Mouse (Mus musculus) T-helper 1 cell (primary cell): ENCODE measurements around the gene Slc26a9.

ENCODE experiments used
- in situ Hi-C: fragments of 300-600 bp; cut with MboI, MseI; formaldehyde crosslinking; loops from one replicate; pipeline ENCODE4 v1.15.1; 2025; ENCODE audit warnings: high pct_unique_total_duplicates

Slc26a9 gene

GRCm38 (mm10) chr1:131736494-131736893 is 7.3 kb upstream of the Slc26a9 start:
- in situ Hi-C loops: no loop called here

DNA sequence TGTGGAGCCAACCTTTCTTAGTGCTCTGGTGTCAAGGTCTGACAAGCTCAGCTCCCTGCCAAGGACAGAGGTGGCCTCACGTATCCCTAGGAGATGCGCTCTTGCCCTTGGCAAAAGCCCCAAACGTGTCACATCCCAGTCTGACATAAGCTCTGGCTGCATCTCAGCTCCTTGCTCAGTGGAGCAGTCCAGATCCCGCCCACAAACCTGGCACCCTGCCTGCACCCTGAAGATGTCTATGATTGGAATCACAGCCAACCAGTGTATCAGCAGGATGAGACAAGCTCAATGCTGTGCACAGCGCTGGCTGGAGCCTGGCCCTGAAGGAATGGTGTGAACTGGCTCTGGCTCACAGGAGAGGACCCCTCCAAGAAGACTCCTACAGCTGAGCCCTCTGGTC is 6.6 kb upstream of the Slc26a9 start:
- in situ Hi-C loops: no loop called here

GRCm38 (mm10) chr1:131738760-131739159 is 5.1 kb upstream of the Slc26a9 start:
- in situ Hi-C loops: no loop called here

DNA sequence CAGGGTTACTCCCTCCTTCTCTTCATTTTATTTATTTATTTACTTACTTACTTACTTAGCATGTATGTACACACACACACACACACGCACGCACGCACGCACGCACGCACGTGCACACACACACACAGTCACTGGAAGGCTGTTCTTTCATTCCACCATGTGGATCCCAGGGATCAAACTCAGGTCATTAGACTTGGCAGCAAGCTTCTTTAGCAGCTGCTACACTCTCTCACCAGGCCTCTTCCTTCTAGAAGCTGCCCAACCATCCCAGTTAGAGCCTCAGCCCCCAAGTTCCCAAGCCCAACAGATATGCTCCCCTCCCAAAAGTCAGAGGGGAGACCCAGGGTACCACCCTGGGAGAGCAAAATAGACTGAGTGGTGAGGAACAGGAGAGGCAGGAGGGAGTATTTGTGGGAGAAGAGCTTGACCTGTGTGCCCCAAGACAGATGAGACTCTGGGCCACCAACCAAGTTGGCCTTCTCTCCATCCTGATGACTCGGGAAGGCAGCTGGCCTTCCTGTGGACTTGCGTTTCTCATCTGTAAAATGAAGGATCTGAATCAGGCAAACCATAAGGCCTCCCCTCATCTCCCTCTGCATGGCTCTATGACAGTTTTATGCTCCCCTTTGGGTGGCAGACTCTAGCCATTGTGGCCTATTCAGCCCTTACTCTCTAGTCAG is 4.2 kb upstream of the Slc26a9 start:
- in situ Hi-C loops: no loop called here

DNA sequence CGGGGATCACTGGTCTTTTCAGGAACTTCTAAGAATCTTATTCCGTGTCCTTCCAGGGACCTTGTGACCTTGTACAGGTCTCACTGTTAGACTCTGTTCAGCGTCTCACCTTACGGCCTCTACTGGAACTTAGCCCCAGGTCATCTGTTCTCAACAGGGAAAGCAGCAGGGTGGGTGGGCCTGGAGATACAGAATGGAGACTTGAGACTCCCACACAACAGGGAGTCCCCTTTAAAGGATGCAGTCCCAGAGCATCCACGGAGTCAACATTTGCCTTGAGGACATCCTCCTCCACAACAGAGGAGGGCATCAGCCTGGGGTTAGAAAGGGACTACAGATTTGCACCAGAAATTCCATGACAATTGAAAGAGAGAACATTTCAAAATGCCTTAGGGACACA is 1.6 kb downstream of the Slc26a9 start:
- in situ Hi-C loops: no loop called here

- in situ Hi-C loops: no loop called here
Measured at GRCm38 (mm10) chr1:131747761-131748160, 3.9 kb downstream of the Slc26a9 start.

DNA sequence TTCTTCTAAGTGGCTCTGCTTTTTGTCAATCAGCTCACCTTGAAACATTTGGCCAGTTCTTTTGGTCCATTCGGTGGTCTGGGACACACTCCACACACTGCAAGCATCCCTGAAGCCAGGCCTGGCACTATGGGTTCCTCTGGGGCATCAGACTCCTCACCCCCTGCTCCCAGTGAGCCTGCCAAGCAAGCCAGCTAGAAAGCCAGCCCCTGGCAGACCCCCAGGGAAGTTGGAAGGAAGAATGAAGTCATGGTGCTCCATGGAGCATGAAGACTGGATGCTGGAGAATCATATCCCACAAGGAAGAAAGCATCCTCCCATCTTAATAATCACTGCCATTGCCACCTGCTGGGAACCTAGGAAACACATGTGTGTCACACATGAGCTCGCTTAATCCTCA is 4.8 kb downstream of the Slc26a9 start:
- in situ Hi-C loops: no loop called here

- in situ Hi-C loops: no loop called here
Measured at GRCm38 (mm10) chr1:131749706-131750545, 6.1 kb downstream of the Slc26a9 start.

DNA sequence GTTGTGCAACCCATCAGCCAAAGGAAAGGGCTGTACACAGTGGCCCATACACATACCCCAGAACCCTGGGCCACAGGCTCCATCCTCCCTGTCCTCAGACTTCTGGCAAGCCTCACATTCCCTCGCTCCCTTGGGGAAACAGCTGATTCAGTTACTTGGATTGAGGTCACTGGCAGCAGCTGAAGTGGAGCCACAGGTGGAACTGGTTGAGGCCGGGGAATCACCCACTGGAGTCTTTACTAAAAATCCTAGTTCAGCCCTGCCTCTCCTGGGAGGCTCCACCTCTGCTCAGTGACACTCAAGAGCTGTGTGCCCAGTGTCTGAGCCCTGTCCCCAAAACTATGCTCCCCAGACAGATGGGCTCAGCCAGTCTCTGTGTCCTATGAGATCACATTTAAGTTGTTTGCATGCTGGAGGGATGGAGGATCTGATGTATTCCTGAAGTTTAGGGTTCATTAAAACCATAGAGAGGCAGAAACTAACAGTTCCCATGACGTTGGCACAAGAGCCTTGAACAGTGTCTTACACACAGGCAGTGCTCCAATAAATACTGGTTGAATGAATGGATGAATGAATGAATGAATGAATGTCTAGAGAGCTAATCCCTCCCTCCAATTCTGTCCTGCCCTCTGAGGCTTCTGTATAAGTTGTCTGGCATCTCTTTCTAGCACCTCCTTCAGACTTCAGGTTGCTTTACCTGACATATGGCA is 7.5 kb downstream of the Slc26a9 start:
- in situ Hi-C loops: no loop called here

DNA sequence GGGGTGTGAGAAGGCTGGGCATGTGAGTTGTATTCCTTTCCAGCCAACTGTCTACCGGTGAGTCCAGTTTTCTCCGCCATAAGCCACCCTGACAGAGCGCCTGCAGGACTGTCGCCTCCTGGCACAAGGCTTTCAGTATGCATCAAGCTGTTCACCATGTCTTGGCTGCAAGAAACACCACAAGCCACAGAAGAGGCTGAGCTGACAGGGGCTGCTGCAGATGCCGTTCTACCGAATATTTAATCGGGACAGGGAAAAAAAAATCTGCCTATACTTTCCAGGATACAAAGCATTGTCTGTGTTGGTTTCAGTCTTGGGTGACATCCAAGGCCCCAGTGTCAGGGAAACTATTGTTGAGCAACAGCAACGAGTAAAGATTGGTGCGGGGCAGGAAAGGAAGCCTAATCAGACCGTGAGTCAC is 8.1 kb downstream of the Slc26a9 start:
- in situ Hi-C loops: no loop called here

GRCm38 (mm10) chr1:131754212-131754829 is 10.5 kb downstream of the Slc26a9 start:
- in situ Hi-C loops: no loop called here

GRCm38 (mm10) chr1:131754916-131755315 is 11.1 kb downstream of the Slc26a9 start:
- in situ Hi-C loops: no loop called here

GRCm38 (mm10) chr1:131757211-131757610 is 13.4 kb downstream of the Slc26a9 start:
- in situ Hi-C loops: no loop called here

DNA sequence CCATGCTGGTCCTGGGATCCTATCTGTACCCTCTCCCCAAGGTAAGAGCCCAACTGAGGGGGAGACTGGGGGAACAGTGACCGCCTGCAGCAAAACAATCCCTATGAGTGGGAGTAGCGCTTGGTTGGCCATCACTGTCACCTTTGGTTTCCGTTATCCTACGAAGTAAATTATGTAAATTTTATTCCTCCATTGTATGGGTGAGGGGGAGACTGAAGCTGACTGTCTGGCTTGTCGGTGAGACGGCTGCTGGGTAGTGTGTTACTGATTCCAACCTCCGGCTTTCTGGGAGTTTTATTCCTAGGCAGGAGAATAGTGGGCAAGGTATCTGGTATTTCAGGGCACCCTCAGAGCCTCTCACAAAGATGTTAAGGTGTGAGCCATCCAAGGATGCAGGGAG is 15.0 kb downstream of the Slc26a9 start:
- in situ Hi-C loops: no loop called here

DNA sequence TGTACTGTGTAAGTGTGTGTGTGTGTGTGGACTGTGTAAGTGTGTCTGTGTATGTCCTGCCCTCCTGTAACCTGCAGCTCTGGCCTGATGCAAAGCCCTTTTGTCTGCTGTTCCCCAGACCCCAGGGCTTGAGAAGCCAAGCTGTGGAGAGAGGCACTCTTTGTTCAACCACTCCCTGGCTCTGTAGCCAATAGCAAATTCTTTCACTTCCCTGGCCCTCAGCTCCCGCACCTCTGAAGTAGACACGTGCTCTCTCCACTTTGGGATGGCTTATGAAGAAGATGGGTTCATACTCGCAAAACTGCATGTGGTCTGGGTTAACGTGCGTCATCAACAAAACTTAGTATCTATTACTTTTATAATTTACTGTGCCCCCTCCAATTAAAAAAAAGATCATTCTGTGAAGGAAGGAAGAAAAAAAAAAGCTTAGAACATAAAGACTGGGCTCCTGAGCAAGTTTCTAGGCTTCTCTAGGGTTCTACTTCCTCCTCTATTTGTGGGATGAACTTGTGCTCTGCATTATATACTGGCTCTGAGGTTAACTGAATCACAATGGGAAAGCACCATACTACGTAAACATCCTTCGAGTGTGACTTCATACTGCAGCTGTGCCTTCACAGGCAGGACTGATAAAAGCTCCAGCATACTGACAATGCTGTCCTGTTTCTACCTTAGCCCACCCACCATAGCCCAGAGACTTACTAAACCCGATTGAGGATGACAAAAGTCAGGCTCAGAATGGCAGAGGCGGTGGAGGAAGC is 16.0 kb downstream of the Slc26a9 start:
- in situ Hi-C loops: loop anchor here (5.0 to 10.0 kb wide), 3 partner anchors 45 to 1145 kb away; no protein-coding TSS in a partner anchor

DNA sequence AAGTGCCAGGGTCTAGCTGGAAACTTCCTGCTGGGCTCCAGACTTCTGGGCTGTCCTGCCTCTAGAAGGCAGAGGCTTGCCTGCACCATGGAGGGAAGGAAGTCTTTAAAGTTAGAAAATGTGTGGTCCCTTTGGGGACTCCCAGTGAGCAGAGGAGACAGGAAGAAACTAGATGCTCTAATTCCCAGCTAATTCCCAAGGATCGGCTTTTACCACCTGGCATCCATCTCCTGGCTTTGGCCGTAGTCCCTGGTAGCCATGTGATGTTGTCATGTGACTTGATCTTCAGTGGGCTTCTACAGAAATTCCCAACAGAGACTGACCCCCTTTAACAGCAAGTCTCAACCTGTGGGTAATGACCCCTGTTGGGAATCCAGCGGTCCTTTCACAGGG is 16.6 kb downstream of the Slc26a9 start:
- in situ Hi-C loops: loop anchor here (5.0 to 10.0 kb wide), 3 partner anchors 46 to 1146 kb away; no protein-coding TSS in a partner anchor

DNA sequence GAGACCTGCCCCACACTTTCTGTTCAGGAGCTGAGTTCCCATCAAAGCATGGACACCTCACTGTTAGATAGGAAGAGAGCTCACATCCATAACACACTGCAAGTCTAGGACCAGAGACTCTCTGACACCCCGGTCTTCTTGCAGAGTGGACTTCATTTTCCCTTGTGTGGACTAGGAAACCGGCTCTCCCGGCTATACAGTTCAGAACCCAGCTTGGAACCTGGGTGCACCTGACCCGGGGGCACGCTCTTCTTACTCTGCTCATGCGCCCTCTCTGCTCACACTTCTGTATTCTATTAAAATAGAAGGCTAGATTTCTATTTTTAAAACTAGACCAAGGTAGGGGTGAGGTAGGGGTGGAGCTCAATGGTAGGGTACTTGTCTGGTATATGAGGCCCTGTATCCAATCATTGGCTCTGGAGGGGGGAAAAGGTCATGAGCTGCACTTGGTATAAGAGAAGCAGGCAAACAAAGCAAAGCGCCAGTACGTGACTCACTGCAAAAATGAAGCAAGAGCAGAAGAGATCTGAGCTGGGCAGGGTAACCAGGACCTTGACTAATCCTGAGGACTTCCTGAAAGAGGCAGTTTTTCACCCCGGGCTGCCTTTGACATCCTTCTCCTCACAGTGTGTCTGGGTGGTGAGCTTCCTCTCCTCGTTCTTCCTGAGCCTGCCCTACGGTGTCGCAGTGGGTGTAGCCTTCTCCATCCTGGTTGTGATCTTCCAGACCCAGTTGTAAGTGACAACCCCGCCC is 17.4 kb downstream of the Slc26a9 start:
- in situ Hi-C loops: loop anchor here (5.0 to 10.0 kb wide), 3 partner anchors 46 to 1146 kb away; no protein-coding TSS in a partner anchor

- in situ Hi-C loops: loop anchor here (5.0 to 10.0 kb wide), 3 partner anchors 49 to 1149 kb away; no protein-coding TSS in a partner anchor
Measured at GRCm38 (mm10) chr1:131763683-131764082, 19.9 kb downstream of the Slc26a9 start.

- in situ Hi-C loops: loop anchor here (5.0 to 10.0 kb wide), 3 partner anchors 50 to 1150 kb away; no protein-coding TSS in a partner anchor
Measured at GRCm38 (mm10) chr1:131764581-131765338, 20.9 kb downstream of the Slc26a9 start.
